ENCODE assay signal across 13 mouse cellular contexts in the genomic region with DNA sequence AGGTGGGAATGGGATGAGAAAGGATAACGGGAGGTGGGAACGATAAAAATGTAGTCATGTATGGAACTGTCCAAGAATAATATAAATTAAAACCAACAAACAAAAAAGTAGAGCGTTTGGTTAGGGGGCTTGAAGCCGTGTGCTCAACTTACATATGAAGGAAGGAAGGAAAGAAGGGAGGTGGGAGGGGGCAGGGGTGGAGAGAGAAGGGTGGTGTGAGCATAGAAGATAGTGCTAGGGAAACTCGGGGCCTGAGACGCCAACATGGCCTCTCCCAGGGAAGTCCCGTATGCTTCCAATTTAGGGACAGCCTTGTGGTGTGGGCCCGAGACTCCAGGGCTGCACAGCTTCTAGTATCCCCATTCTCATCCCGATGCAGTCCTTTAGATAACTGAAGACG. TPM values are rescaled to one million over a fixed set of nuclear protein-coding genes. Genes with fewer than 3 reads are reported as not detected.
DNase-seq lines count a peak whose midpoint lies in the region; ATAC-seq and TF ChIP-seq lines count a peak whose summit lies in the region.
"Had no signal": no experiment of that assay in that cellular context is flagged by ENCODE, and none has a peak within 500 bp of the region (broad histone marks: within the 10 kb centered on the region; RNA-seq: fewer than 3 reads in every experiment).

No protein-coding gene starts in this region.

- no peaks in the 10 kb centered on the region for H3K27me3 ChIP-seq in heart, embryonic 15.5 days
- H3K27me3 ChIP-seq in ES-Bruce4 (ENCODE audit: control insufficient read depth, insufficient read depth, low read length, poor library complexity, severe bottlenecking) = no peaks in the 10 kb centered on the region
- H3K27me3 ChIP-seq in G1E (ENCODE audit: insufficient read depth, low read length) = no peaks in the 10 kb centered on the region
- H3K27me3 ChIP-seq in liver, embryonic 11.5 days (replicated peaks; ENCODE audit: control insufficient read depth, insufficient read depth, low read length) = no peaks in the 10 kb centered on the region
- no peaks in the 10 kb centered on the region for H3K27me3 ChIP-seq in kidney, adult 2 months (replicated peaks; ENCODE audit: control insufficient read depth, insufficient read depth, low read length)
- H3K27me3 ChIP-seq: embryonic facial prominence, embryonic 12.5 days had no signal

- TF ChIP-seq EP300 in ES-Bruce4 (IDR thresholded peaks at IDR 0.05; ENCODE audit: insufficient read depth, low read depth, low read length) = no peak

- peaks cover 29% of the 10 kb centered on the region for H3K4me1 ChIP-seq in heart, embryonic 15.5 days (replicated peaks)
- H3K4me1 ChIP-seq in ES-Bruce4 (ENCODE audit: control insufficient read depth, insufficient read depth, low read length) = peaks cover 8% of the 10 kb centered on the region
- H3K4me1 ChIP-seq in G1E (ENCODE audit: insufficient read depth, low read depth, low read length) = peaks cover 92% of the 10 kb centered on the region
- 0 out of 2 replicates have a peak, but pooled peaks cover 8% of the 10 kb centered on the region for H3K4me1 ChIP-seq in liver, embryonic 11.5 days (replicated peaks; ENCODE audit: control insufficient read depth, insufficient read depth, low read length)
- no peaks in the 10 kb centered on the region for H3K4me1 ChIP-seq in kidney, adult 2 months (ENCODE audit: control insufficient read depth, insufficient read depth, low read length)

- peak overlapping the region; percentile 43; the same call in 1 of the 2 replicates for H3K4me2 ChIP-seq in heart, embryonic 15.5 days
- H3K4me2 ChIP-seq in liver, embryonic 11.5 days = peak overlapping the region; percentile 68
- H3K4me2 ChIP-seq: embryonic facial prominence, embryonic 12.5 days had no signal

- H3K9ac ChIP-seq in heart, embryonic 15.5 days = no peak overlapping the region
- peak overlapping the region; percentile 61 for H3K9ac ChIP-seq in ES-Bruce4 (ENCODE audit: low read depth, poor library complexity, severe bottlenecking)
- peak overlapping the region; percentile 90 for H3K9ac ChIP-seq in liver, embryonic 11.5 days (ENCODE audit: low read depth, low read length)
- H3K9ac ChIP-seq: embryonic facial prominence, embryonic 12.5 days had no signal

- no peaks in the 10 kb centered on the region for H3K36me3 ChIP-seq in heart, embryonic 15.5 days
- no peaks in the 10 kb centered on the region for H3K36me3 ChIP-seq in ES-Bruce4 (ENCODE audit: control insufficient read depth, insufficient read depth, low read length, poor library complexity, severe bottlenecking)
- peaks cover 40% of the 10 kb centered on the region for H3K36me3 ChIP-seq in G1E (replicated peaks)
- H3K36me3 ChIP-seq in liver, embryonic 11.5 days (ENCODE audit: control insufficient read depth, insufficient read depth, low read length) = no peaks in the 10 kb centered on the region
- no peaks in the 10 kb centered on the region for H3K36me3 ChIP-seq in kidney, adult 2 months (ENCODE audit: control insufficient read depth, insufficient read depth, low read length)
- H3K36me3 ChIP-seq: embryonic facial prominence, embryonic 12.5 days had no signal

- 53% methylated on average over 10 of the region's 10 CpGs for WGBS in heart, embryonic 15.5 days
- WGBS in liver, embryonic 11.5 days = 49% methylated on average over 10 of the region's 10 CpGs
- 77% methylated on average over 10 of the region's 10 CpGs for WGBS in kidney, adult 2 months

- no peaks in the 10 kb centered on the region for H3K9me3 ChIP-seq in heart, embryonic 15.5 days (replicated peaks)
- H3K9me3 ChIP-seq in ES-Bruce4 (replicated peaks; ENCODE audit: control insufficient read depth, insufficient read depth, low read length, poor library complexity, severe bottlenecking) (no peaks in the 10 kb centered on the region), G1E (replicated peaks) (peaks cover 4% of the 10 kb centered on the region)
- no peaks in the 10 kb centered on the region; the same call in 1 of the 2 replicates for H3K9me3 ChIP-seq in liver, embryonic 11.5 days (ENCODE audit: control insufficient read depth, low read length)

- TF ChIP-seq CTCF in ES-Bruce4 (IDR thresholded peaks at IDR 0.05; ENCODE audit: low read depth, low read length) (no peak), G1E (IDR thresholded peaks at IDR 0.05; ENCODE audit: low read depth, low read length) (no peak)
- no peak for TF ChIP-seq CTCF in kidney, adult 2 months (conservative IDR thresholded peaks at IDR 0.05; ENCODE audit: insufficient read depth, insufficient read length, low read depth, low read length)

- no peak for DNase-seq in heart, postnatal 4 days
- DNase-seq in G1E (ENCODE audit: low spot score) = no peak
- DNase-seq in liver, embryonic 11.5 days (ENCODE audit: low spot score) = no peak
- DNase-seq in yolk sac, embryonic 10.5 days (ENCODE audit: low spot score) = no peak
- DNase-seq in kidney, adult 2 months = no peak
- DNase-seq: adrenal gland, postnatal 14 days; gastrocnemius, postnatal 25 days; layer of hippocampus, adult 9-11 months; left cerebral cortex, postnatal 4 days had no signal

- ATAC-seq in heart, embryonic 15.5 days (replicated peaks; ENCODE audit: insufficient number of reproducible peaks, insufficient read depth, low FRiP score, low read depth) = no peak
- ATAC-seq in G1E (ENCODE audit: extremely low read depth, insufficient number of reproducible peaks, low FRiP score, poor library complexity, severe bottlenecking) = no peak
- ATAC-seq in liver, embryonic 11.5 days (replicated peaks; ENCODE audit: low FRiP score) = peak; percentile 19
- ATAC-seq: intestine, postnatal 0 days had no signal

- no peak overlapping the region for H3K27ac ChIP-seq in heart, embryonic 15.5 days
- H3K27ac ChIP-seq in ES-Bruce4 (ENCODE audit: insufficient read depth, low read length) = peak overlapping the region; percentile 62
- H3K27ac ChIP-seq in liver, embryonic 11.5 days (ENCODE audit: low read depth, low read length) = peak overlapping the region; percentile 96
- H3K27ac ChIP-seq in kidney, adult 2 months (ENCODE audit: insufficient read depth, low read depth, low read length) = no peak overlapping the region

- H3K4me3 ChIP-seq in heart, embryonic 15.5 days = no peak overlapping the region
- H3K4me3 ChIP-seq in ES-Bruce4 (ENCODE audit: low read depth, low read length) = peak overlapping the region; percentile 33
- H3K4me3 ChIP-seq in G1E (ENCODE audit: low read depth, low read length) = peak overlapping the region; percentile 76
- H3K4me3 ChIP-seq in liver, embryonic 11.5 days (ENCODE audit: low read depth, low read length) = peak overlapping the region; percentile 55
- no peak overlapping the region for H3K4me3 ChIP-seq in kidney, adult 2 months (ENCODE audit: insufficient read depth, low read depth, low read length)

- no peak for TF ChIP-seq POLR2A in ES-Bruce4 (IDR thresholded peaks at IDR 0.05; ENCODE audit: insufficient read depth, low read length)
- no peak for TF ChIP-seq POLR2A in kidney, adult 2 months (IDR thresholded peaks at IDR 0.05; ENCODE audit: low read depth, low read length)

RNA-seq across cellular contexts. Expression of a gene that starts 50.8 kb away (rescaled TPM):
- 8.5 and 11.5 TPM in 2 replicates for polyA plus RNA-seq in heart, embryonic 15.5 days (2015; fragmentation: Nextera tagmentation; extraction: Ambion mirVana)
- 10 to 100 TPM; 32.6 to 36.5 TPM for total RNA-seq in heart, postnatal 4 days (2021)
- polyA plus RNA-seq in ES-Bruce4 (2011; ENCODE audit: insufficient read depth, insufficient read length, low read depth, missing spikeins) (206 and 226 TPM in 2 replicates), G1E (2012) (24.0 and 86.6 TPM in 2 replicates)
- total RNA-seq in G1E (2014; fragmentation: Nextera tagmentation) (78.0 and 96.6 TPM in 2 replicates), G1E (2017) (13.5 and 15.4 TPM in 2 replicates)
- polyA plus RNA-seq in liver, embryonic 11.5 days (2014; fragmentation: Nextera tagmentation; extraction: Ambion mirVana) = 12.4 and 14.7 TPM in 2 replicates
- polyA plus RNA-seq in kidney, adult 2 months (2012; rRNA removed) = 27.4 and 39.1 TPM in 2 replicates

Comparison
In these comparisons a context has a peak if more than half of its experiments do, and no peak if none do; other contexts are left out.
1. H3K27ac ChIP-seq: peak in ES-Bruce4 (single experiment) and liver, embryonic 11.5 days (single experiment); none in heart, embryonic 15.5 days (single experiment) and kidney, adult 2 months (single experiment).
2. H3K4me3 ChIP-seq: peak in ES-Bruce4 (single experiment), G1E (single experiment) and liver, embryonic 11.5 days (single experiment); none in heart, embryonic 15.5 days (single experiment) and kidney, adult 2 months (single experiment).